In the genomic region with DNA sequence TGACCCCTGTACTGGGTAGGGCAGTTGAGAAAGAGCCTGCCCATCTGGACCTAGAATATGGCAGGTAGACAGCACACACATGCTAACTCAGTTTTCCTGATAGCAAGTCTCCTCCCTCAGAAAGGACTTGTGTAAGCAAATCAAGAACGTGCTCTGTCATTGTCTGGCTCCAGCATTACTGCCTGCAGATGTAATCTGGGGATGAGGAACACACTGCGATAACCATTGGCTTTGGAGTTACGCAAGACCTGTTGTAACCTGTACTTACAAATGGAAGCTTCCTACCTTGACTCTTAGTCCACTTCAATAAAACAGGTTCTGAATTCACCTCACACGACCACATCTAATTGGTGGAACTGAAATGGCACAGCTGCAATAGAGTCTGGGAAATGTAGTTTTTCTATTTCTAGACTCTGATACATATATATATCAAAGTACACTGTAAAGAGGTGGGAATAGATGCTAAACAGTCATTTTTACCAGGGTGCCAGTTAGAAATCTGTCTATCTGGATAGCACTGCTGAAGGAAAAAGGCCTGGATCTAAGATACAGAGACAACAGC, we compare ENCODE assay signal across 17 mouse cellular contexts. TPM values are rescaled to one million over a fixed set of nuclear protein-coding genes. Genes with fewer than 3 reads are reported as not detected.
DNase-seq lines count a peak whose midpoint lies in the region; ATAC-seq lines count a peak whose summit lies in the region.
"Had no signal": no experiment of that assay in that cellular context is flagged by ENCODE, and none has a peak within 500 bp of the region (broad histone marks: within the 10 kb centered on the region; RNA-seq: fewer than 3 reads in every experiment).

No protein-coding gene starts in this region.

- no peak overlapping the region for H3K4me2 ChIP-seq in liver, embryonic 16.5 days (ENCODE audit: low read depth, low read length)
- no peak overlapping the region for H3K4me2 ChIP-seq in liver, embryonic 12.5 days
- H3K4me2 ChIP-seq: forebrain, embryonic 12.5 days; lung, embryonic 14.5 days had no signal

- H3K9ac ChIP-seq in liver, embryonic 16.5 days (ENCODE audit: low read depth, low read length), result no peak overlapping the region
- no peak overlapping the region for H3K9ac ChIP-seq in liver, embryonic 12.5 days
- H3K9ac ChIP-seq: forebrain, embryonic 12.5 days; lung, embryonic 14.5 days had no signal

- DNase-seq in 416B (ENCODE audit: low read depth), result peak; percentile 66
- no peak for DNase-seq in spleen, postnatal 14 days (ENCODE audit: low spot score in 2 of 2)
- DNase-seq in ovary, postnatal 14 days (ENCODE audit: low spot score), result no peak
- DNase-seq: adrenal gland, postnatal 10 days; cerebellum, postnatal 14 days; gastrocnemius, adult 2 months; heart, postnatal 14 days; lung, embryonic 14.5 days; right cerebral cortex, adult 18-20 months; thymus, postnatal 14 days had no signal

- ATAC-seq in liver, embryonic 16.5 days (ENCODE audit: low read depth), result 0 out of 2 replicates have a peak, but pooled peaks have one; percentile 24
- ATAC-seq in liver, embryonic 12.5 days, result no peak
- peak; percentile 27; the same call in 1 of the 2 replicates for ATAC-seq in common myeloid progenitor, adult 5-6 weeks (replicated peaks; ENCODE audit: low read depth, poor library complexity, severe bottlenecking)
- ATAC-seq in megakaryocyte progenitor cell, adult 5-6 weeks (replicated peaks; ENCODE audit: poor library complexity), result peak; percentile 73
- ATAC-seq: hindbrain, embryonic 16.5 days had no signal

- no peaks in the 10 kb centered on the region for H3K4me1 ChIP-seq in liver, embryonic 16.5 days (ENCODE audit: control insufficient read depth, low read depth, low read length)
- 0 out of 2 replicates have a peak, but pooled peaks cover 3% of the 10 kb centered on the region for H3K4me1 ChIP-seq in liver, embryonic 12.5 days
- H3K4me1 ChIP-seq: forebrain, embryonic 12.5 days; limb, embryonic 10.5 days had no signal

- peaks cover 2% of the 10 kb centered on the region; the same call in 1 of the 2 replicates for H3K27me3 ChIP-seq in liver, embryonic 16.5 days (ENCODE audit: control insufficient read depth, insufficient read depth, low read depth, low read length)
- H3K27me3 ChIP-seq in liver, embryonic 12.5 days (replicated peaks), result peaks cover 7% of the 10 kb centered on the region; the same call in 1 of the 2 replicates

- WGBS in liver, embryonic 16.5 days (ENCODE audit: insufficient replicate concordance), result 37% methylated on average over 4 of the region's 4 CpGs
- 50% methylated on average over 4 of the region's 4 CpGs for WGBS in liver, embryonic 12.5 days (ENCODE audit: insufficient replicate concordance)

- H3K9me3 ChIP-seq in liver, embryonic 16.5 days (replicated peaks; ENCODE audit: control insufficient read depth, low read length), result no peaks in the 10 kb centered on the region
- no peaks in the 10 kb centered on the region for H3K9me3 ChIP-seq in liver, embryonic 12.5 days (replicated peaks)
- H3K9me3 ChIP-seq: forebrain, embryonic 12.5 days; limb, embryonic 10.5 days had no signal

- no peak overlapping the region for H3K4me3 ChIP-seq in liver, embryonic 16.5 days (ENCODE audit: low read depth, low read length)
- no peak overlapping the region for H3K4me3 ChIP-seq in liver, embryonic 12.5 days
- H3K4me3 ChIP-seq: forebrain, embryonic 12.5 days; gastrocnemius, adult 2 months; limb, embryonic 10.5 days had no signal

- no peaks in the 10 kb centered on the region for H3K36me3 ChIP-seq in liver, embryonic 16.5 days (ENCODE audit: control insufficient read depth, insufficient read depth)
- no peaks in the 10 kb centered on the region for H3K36me3 ChIP-seq in liver, embryonic 12.5 days
- H3K36me3 ChIP-seq: forebrain, embryonic 12.5 days; limb, embryonic 10.5 days had no signal

- H3K27ac ChIP-seq in liver, embryonic 16.5 days (ENCODE audit: low read length), result no peak overlapping the region
- no peak overlapping the region for H3K27ac ChIP-seq in liver, embryonic 12.5 days
- H3K27ac ChIP-seq: forebrain, embryonic 12.5 days; gastrocnemius, adult 2 months; limb, embryonic 10.5 days had no signal

RNA-seq across cellular contexts. Expression of gene Pdk3, which starts 30.6 kb away (rescaled TPM):
- 27.5 and 29.9 TPM in 2 replicates for polyA plus RNA-seq in liver, embryonic 16.5 days (2015; fragmentation: Nextera tagmentation; extraction: Ambion mirVana)
- polyA plus RNA-seq in liver, embryonic 12.5 days (2016; fragmentation: Nextera tagmentation; extraction: Ambion mirVana), result 48.4 and 48.5 TPM in 2 replicates
- total RNA-seq in common myeloid progenitor, adult 5-6 weeks (2017), result 57.8 and 61.8 TPM in 2 replicates
- total RNA-seq in megakaryocyte progenitor cell, adult 5-6 weeks (2015), result 90.5 and 95.2 TPM in 2 replicates
- 47.6 and 59.3 TPM in 2 replicates for total RNA-seq in megakaryocyte progenitor cell, adult 5-6 weeks (2017)
